Mouse (Mus musculus): ENCODE measurements at regions not wholly inside any gene's neighbourhood (a gene's known extent, or its start where the extent isn't known, plus 50 kb on each side); places are given as distances from the start of the nearest gene placed in this dataset.

GRCm38 (mm10) chr12:27468782-27469181 lies 126.4 kb upstream of the Sox11 start:
- Histone ChIP-seq H3K27ac (no peak overlapping the region), H3K27me3 (no peaks in the 10 kb centered on the region), H3K4me3 (no peak overlapping the region), H3K4me1 (peaks cover 35% of the 10 kb centered on the region), H3K9ac (no peak overlapping the region), H3K4me2 (no peak overlapping the region), H3K36me3 (no peaks in the 10 kb centered on the region), H3K9me3 (no peaks in the 10 kb centered on the region)
- no peak for ATAC-seq (ENCODE audit: insufficient number of reproducible peaks, insufficient read depth, low FRiP score, low TSS enrichment, low read depth)
- 55% methylated on average over 1 of the region's 1 CpGs for WGBS

- Histone ChIP-seq H3K27me3 (no peaks in the 10 kb centered on the region), H3K9ac (no peak overlapping the region), H3K4me1 (peaks cover 35% of the 10 kb centered on the region), H3K4me3 (no peak overlapping the region), H3K4me2 (no peak overlapping the region), H3K9me3 (no peaks in the 10 kb centered on the region), H3K27ac (no peak overlapping the region), H3K36me3 (no peaks in the 10 kb centered on the region)
- no peak for ATAC-seq (ENCODE audit: insufficient number of reproducible peaks, insufficient read depth, low FRiP score, low TSS enrichment, low read depth)
- 86% methylated on average over 3 of the region's 3 CpGs for WGBS
These were observed 125.8 kb upstream of the Sox11 start for GRCm38 (mm10) chr12:27468141-27468540.

GRCm38 (mm10) chr12:27465499-27466150 lies 123.3 kb upstream of the Sox11 start:
- no peak overlapping the region for H3K4me3 ChIP-seq
- H3K9ac ChIP-seq, result no peak overlapping the region
- peak overlapping the region; percentile 7; the same call in 1 of the 2 replicates for H3K4me2 ChIP-seq
- H3K27me3 ChIP-seq, result no peaks in the 10 kb centered on the region
- H3K4me1 ChIP-seq, result peaks cover 28% of the 10 kb centered on the region
- peak; percentile 72; the same call in 1 of the 2 replicates for ATAC-seq (ENCODE audit: insufficient number of reproducible peaks, insufficient read depth, low FRiP score, low TSS enrichment, low read depth)
- H3K27ac ChIP-seq, result peak overlapping the region; percentile 29
- no peaks in the 10 kb centered on the region for H3K36me3 ChIP-seq
- 14% methylated on average over 3 of the region's 3 CpGs for WGBS
- H3K9me3 ChIP-seq, result no peaks in the 10 kb centered on the region

GRCm38 (mm10) chr12:27458674-27459073 lies 116.3 kb upstream of the Sox11 start:
- H3K4me1 ChIP-seq, result no peaks in the 10 kb centered on the region
- no peak overlapping the region for H3K4me3 ChIP-seq
- 65% methylated on average over 4 of the region's 4 CpGs for WGBS
- H3K9ac ChIP-seq, result no peak overlapping the region
- H3K27ac ChIP-seq, result no peak overlapping the region
- H3K36me3 ChIP-seq, result no peaks in the 10 kb centered on the region
- no peak overlapping the region for H3K4me2 ChIP-seq
- H3K27me3 ChIP-seq, result no peaks in the 10 kb centered on the region
- no peak for ATAC-seq (ENCODE audit: insufficient number of reproducible peaks, insufficient read depth, low FRiP score, low TSS enrichment, low read depth)
- 0 out of 2 replicates have a peak, but pooled peaks cover 4% of the 10 kb centered on the region for H3K9me3 ChIP-seq

GRCm38 (mm10) chr12:27437661-27438345 lies 95.4 kb upstream of the Sox11 start:
- Histone ChIP-seq H3K4me3 (no peak overlapping the region), H3K9me3 (no peaks in the 10 kb centered on the region), H3K27ac (no peak overlapping the region), H3K36me3 (no peaks in the 10 kb centered on the region), H3K4me2 (no peak overlapping the region), H3K27me3 (no peaks in the 10 kb centered on the region), H3K9ac (no peak overlapping the region), H3K4me1 (0 out of 2 replicates have a peak, but pooled peaks cover 6% of the 10 kb centered on the region)
- WGBS, result 49% methylated on average over 6 of the region's 6 CpGs
- no peak for ATAC-seq (ENCODE audit: insufficient number of reproducible peaks, insufficient read depth, low FRiP score, low TSS enrichment, low read depth)

GRCm38 (mm10) chr12:27431338-27431737 lies 89.0 kb upstream of the Sox11 start:
- no peaks in the 10 kb centered on the region for H3K27me3 ChIP-seq
- 0 out of 2 replicates have a peak, but pooled peaks cover 7% of the 10 kb centered on the region for H3K4me1 ChIP-seq
- 45% methylated on average over 2 of the region's 2 CpGs for WGBS
- H3K27ac ChIP-seq, result no peak overlapping the region
- H3K9ac ChIP-seq, result no peak overlapping the region
- H3K9me3 ChIP-seq, result no peaks in the 10 kb centered on the region; the same call in 1 of the 2 replicates
- H3K4me2 ChIP-seq, result no peak overlapping the region
- ATAC-seq (ENCODE audit: insufficient number of reproducible peaks, insufficient read depth, low FRiP score, low TSS enrichment, low read depth), result no peak
- H3K4me3 ChIP-seq, result no peak overlapping the region
- H3K36me3 ChIP-seq, result no peaks in the 10 kb centered on the region

- H3K27me3 ChIP-seq, result no peaks in the 10 kb centered on the region
- 66% methylated on average over 8 of the region's 8 CpGs for WGBS
- H3K4me2 ChIP-seq, result no peak overlapping the region
- H3K4me1 ChIP-seq, result no peaks in the 10 kb centered on the region
- H3K4me3 ChIP-seq, result no peak overlapping the region
- no peak overlapping the region for H3K9ac ChIP-seq
- H3K9me3 ChIP-seq, result no peaks in the 10 kb centered on the region
- no peaks in the 10 kb centered on the region for H3K36me3 ChIP-seq
- no peak overlapping the region for H3K27ac ChIP-seq
- ATAC-seq (ENCODE audit: insufficient number of reproducible peaks, insufficient read depth, low FRiP score, low TSS enrichment, low read depth), result no peak
These were observed 75.1 kb upstream of the Sox11 start for GRCm38 (mm10) chr12:27417387-27418009.

GRCm38 (mm10) chr12:27410555-27410954 lies 68.2 kb upstream of the Sox11 start:
- no peak overlapping the region for H3K4me3 ChIP-seq
- no peak overlapping the region for H3K27ac ChIP-seq
- H3K36me3 ChIP-seq, result no peaks in the 10 kb centered on the region
- H3K4me2 ChIP-seq, result no peak overlapping the region
- H3K9ac ChIP-seq, result no peak overlapping the region
- no peaks in the 10 kb centered on the region for H3K4me1 ChIP-seq
- WGBS, result 33% methylated on average over 4 of the region's 4 CpGs
- no peaks in the 10 kb centered on the region for H3K9me3 ChIP-seq
- ATAC-seq (ENCODE audit: insufficient number of reproducible peaks, insufficient read depth, low FRiP score, low TSS enrichment, low read depth), result no peak
- no peaks in the 10 kb centered on the region for H3K27me3 ChIP-seq

- 69% methylated on average over 4 of the region's 4 CpGs for WGBS
- no peak overlapping the region for H3K4me2 ChIP-seq
- no peaks in the 10 kb centered on the region for H3K9me3 ChIP-seq
- H3K36me3 ChIP-seq, result no peaks in the 10 kb centered on the region
- no peak overlapping the region for H3K4me3 ChIP-seq
- H3K4me1 ChIP-seq, result no peaks in the 10 kb centered on the region
- no peak for ATAC-seq (ENCODE audit: insufficient number of reproducible peaks, insufficient read depth, low FRiP score, low TSS enrichment, low read depth)
- H3K9ac ChIP-seq, result no peak overlapping the region
- no peak overlapping the region for H3K27ac ChIP-seq
- no peaks in the 10 kb centered on the region for H3K27me3 ChIP-seq
These were observed 66.1 kb upstream of the Sox11 start for GRCm38 (mm10) chr12:27408440-27408839.

GRCm38 (mm10) chr12:27399392-27399791 lies 57.0 kb upstream of the Sox11 start:
- no peaks in the 10 kb centered on the region for H3K4me1 ChIP-seq
- no peak overlapping the region for H3K27ac ChIP-seq
- no peak overlapping the region for H3K4me3 ChIP-seq
- WGBS, result 66% methylated on average over 5 of the region's 5 CpGs
- H3K36me3 ChIP-seq, result no peaks in the 10 kb centered on the region
- no peaks in the 10 kb centered on the region; the same call in 1 of the 2 replicates for H3K9me3 ChIP-seq
- no peaks in the 10 kb centered on the region for H3K27me3 ChIP-seq
- no peak for ATAC-seq (ENCODE audit: insufficient number of reproducible peaks, insufficient read depth, low FRiP score, low TSS enrichment, low read depth)
- no peak overlapping the region for H3K9ac ChIP-seq
- H3K4me2 ChIP-seq, result no peak overlapping the region

Measured in embryonic facial prominence, embryonic 13.5 days (tissue).